Mouse (Mus musculus): ENCODE results near the gene Inka1. TPM values are rescaled to one million over a fixed set of nuclear protein-coding genes. Genes with fewer than 3 reads are reported as not detected.

The Inka1 gene
- polyA plus RNA-seq, 1 experiment from 2014 or later = 22.8 TPM

DNA sequence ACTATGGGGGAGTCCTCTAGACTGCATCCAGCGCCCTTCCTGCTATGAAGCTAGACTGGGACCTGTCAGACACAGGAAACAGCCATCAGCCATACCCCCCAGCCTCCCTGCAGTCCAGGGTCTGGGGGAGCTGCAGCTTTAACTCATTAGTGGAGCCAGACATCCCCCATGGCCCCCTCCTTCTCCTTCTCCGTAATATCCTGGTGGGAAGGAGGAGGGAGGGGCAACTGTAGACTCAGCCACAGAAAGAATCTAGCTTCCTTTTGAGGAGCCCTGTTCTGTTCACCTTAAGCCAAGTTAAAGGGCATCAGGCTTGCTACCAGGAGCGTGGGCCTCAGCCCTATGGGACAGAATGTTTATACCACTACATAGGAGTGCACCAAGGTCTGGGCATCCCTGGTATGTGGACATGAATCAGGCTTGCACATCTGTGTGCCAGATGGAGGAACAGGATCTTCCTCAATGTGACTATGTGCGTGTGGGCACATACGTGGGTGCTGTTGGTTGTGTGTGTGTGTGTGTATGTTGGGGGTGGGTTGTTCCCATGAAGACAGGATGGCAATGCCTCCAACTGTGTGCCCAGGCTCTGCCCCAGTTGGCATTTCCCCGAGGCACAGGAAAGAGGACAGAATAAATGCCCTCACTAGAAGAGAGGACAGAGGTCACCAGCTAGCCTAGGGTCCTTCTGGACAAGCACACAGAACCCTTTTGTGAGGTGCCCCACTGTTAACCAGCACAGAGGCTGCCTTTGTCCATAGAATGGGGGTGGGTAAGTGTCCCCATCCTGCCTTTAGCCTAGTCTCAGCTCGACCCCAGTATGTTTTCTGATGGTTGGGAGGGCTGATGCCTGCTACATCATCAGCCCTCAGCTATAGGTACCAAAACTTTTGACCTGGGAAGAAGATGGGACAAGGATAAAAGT lies 3.7 kb downstream of the Inka1 start:
- no peak overlapping the region for H3K4me3 ChIP-seq (ENCODE audit: low read depth, low read length)
- H3K4me1 ChIP-seq (replicated peaks; ENCODE audit: control insufficient read depth, insufficient read depth, low read length) = peaks cover 11% of the 10 kb centered on the region; the same call in 1 of the 2 replicates
- DNase-seq (ENCODE audit: low spot score) = no peak
- peak overlapping the region; percentile 62 for H3K27ac ChIP-seq (ENCODE audit: low read depth, low read length)
- no peak for ATAC-seq (replicated peaks; ENCODE audit: low FRiP score)
- H3K9ac ChIP-seq (ENCODE audit: low read length) = no peak overlapping the region; the same call in 1 of the 2 replicates
- no peaks in the 10 kb centered on the region for H3K9me3 ChIP-seq (ENCODE audit: control insufficient read depth, low read length)
- H3K36me3 ChIP-seq (ENCODE audit: control insufficient read depth, insufficient read depth, low read length) = no peaks in the 10 kb centered on the region
- peaks cover 15% of the 10 kb centered on the region for H3K27me3 ChIP-seq (ENCODE audit: control insufficient read depth, insufficient read depth, low read length)
- H3K4me2 ChIP-seq (ENCODE audit: low read depth, low read length, severe bottlenecking) = no peak overlapping the region; the same call in 1 of the 2 replicates
- WGBS = 60% methylated on average over 7 of the region's 7 CpGs

DNA sequence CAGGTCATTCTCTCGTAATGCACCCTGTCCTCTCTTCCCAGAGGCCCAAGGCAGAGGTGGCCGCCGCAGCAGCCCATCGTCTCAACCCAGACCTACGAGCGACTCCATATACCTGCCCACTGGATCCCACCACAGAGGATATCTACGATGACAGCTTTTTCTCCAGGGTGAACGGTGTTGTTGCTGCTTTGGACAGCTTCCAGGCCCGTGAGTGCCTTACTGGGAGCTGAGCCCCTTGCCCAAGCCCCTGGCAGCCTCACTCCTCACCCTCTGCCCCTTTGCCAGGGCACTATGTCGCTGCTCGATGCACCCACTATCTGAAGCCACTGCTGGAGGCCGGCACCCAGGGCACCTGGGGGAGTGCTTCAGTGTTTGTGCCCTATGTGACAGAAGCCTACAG lies 6.9 kb downstream of the Inka1 start:
- no peaks in the 10 kb centered on the region for H3K36me3 ChIP-seq (ENCODE audit: control insufficient read depth, insufficient read depth, low read length)
- no peak overlapping the region for H3K27ac ChIP-seq (ENCODE audit: low read depth, low read length)
- no peak overlapping the region for H3K9ac ChIP-seq (ENCODE audit: low read length)
- H3K4me1 ChIP-seq (replicated peaks; ENCODE audit: control insufficient read depth, insufficient read depth, low read length) = peaks cover 5% of the 10 kb centered on the region; the same call in 1 of the 2 replicates
- no peak overlapping the region for H3K4me2 ChIP-seq (ENCODE audit: low read depth, low read length, severe bottlenecking)
- WGBS = 87% methylated on average over 12 of the region's 12 CpGs
- ATAC-seq (replicated peaks; ENCODE audit: low FRiP score) = no peak
- H3K9me3 ChIP-seq (ENCODE audit: control insufficient read depth, low read length) = no peaks in the 10 kb centered on the region
- H3K27me3 ChIP-seq (ENCODE audit: control insufficient read depth, insufficient read depth, low read length) = no peaks in the 10 kb centered on the region
- no peak overlapping the region for H3K4me3 ChIP-seq (ENCODE audit: low read depth, low read length)
- DNase-seq (ENCODE audit: low spot score) = no peak

DNA sequence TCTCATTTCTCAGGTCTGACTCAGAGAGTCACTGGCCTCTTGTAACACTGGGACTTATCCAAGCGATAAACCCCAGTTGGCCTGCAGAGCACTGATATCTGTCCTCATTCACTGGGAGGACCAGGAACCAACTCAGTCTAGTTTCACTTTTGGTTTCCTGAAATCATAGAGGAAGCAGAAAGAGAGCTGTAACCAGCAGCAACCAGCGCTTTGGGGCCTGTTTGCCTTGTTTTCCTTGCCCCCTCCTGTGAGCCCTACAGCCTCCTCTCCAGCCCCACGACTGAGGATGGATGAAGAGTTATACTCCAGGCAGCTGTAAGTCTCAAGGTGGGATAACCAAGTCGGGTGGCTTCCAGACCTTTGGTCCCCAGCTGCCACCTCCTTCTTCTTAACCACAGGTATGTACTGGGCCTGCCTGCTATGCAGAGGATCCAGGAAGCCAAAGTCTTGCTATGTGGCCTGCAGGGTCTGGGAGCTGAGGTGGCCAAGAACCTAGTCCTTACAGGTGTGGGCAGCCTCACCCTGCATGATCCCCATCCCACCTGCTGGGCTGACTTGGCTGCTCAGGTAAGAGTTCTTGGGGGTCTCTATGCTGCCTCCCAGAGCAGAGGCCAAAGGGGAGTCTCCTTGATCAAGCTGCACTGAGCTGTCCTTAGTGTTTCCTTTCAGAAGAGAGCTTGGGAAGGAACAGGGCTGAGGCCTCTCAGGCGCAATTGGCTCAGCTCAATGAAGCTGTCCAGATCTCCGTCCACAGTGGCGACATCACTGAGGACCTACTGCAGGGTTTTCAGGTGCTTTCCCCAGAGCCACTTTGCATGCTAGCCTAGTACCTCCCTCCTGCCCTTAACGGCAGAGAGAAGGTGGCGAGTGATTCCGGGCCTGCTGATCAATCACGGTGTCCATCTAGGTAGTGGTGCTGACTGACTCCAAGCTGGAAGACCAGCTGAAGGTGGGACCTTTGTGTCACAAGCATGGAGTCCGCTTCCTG lies 10.0 kb downstream of the Inka1 start, which contains the start of gene Uba7:
Gene Uba7 (plus strand): TSS at position 107 of the 988 bp plus-strand sequence.
- no peak within 1 kb of the TSS for H3K4me2 ChIP-seq (ENCODE audit: low read depth, low read length, severe bottlenecking)
- H3K9me3 ChIP-seq (ENCODE audit: control insufficient read depth, low read length) = no peaks in the 10 kb centered on the region
- H3K4me1 ChIP-seq (replicated peaks; ENCODE audit: control insufficient read depth, insufficient read depth, low read length) = no peaks in the 10 kb centered on the region
- 78% methylated on average over 12 of the region's 12 CpGs for whole genome bisulfite sequencing
- no peak for ATAC-seq (replicated peaks; ENCODE audit: low FRiP score)
- no peak within 1 kb of the TSS for H3K9ac ChIP-seq (ENCODE audit: low read length)
- no peak for DNase-seq (ENCODE audit: low spot score)
- H3K27me3 ChIP-seq (ENCODE audit: control insufficient read depth, insufficient read depth, low read length) = no peaks in the 10 kb centered on the region
- no peak within 1 kb of the TSS for H3K4me3 ChIP-seq (ENCODE audit: low read depth, low read length)
- H3K36me3 ChIP-seq (ENCODE audit: control insufficient read depth, insufficient read depth, low read length) = peaks cover 3% of the 10 kb centered on the region; the same call in 1 of the 2 replicates
- peak within 1 kb of the TSS; percentile 14; the same call in 1 of the 2 replicates for H3K27ac ChIP-seq (ENCODE audit: low read depth, low read length)

DNA sequence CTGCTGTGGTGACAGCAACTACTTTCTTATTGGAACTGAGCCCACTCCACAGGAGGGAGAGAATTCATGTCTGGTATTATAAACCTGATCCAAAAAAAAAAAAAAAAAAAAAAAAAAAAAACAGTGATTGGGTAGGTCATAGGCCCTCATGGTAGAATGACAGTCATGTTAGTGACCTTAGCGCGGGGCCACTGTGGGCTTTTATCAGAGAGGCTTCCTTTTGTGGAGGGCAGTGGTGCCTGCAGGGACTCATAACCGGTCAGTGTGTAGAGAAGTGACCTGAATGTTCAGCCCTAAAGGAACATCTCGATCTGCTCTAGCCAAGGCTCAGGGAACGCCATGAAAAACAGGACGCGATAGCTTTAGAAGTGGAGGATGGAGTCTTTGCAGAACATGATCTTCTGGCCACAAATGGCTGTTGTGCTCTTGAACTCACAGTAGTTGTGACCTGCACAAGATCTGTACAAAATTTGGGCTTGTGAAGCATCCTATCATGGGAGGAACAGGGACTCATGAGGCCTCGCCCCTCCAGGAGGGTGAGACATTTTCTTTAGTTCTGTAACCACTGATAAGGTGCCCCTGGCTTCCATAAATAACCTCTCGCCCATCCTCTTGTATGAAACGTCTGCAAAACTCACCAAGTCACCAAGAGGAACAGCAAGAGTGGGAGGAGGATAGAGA lies 11.0 kb downstream of the Inka1 start:
- peak overlapping the region; percentile 14; the same call in 1 of the 2 replicates for H3K27ac ChIP-seq (ENCODE audit: low read depth, low read length)
- no peak for DNase-seq (ENCODE audit: low spot score)
- peaks cover 5% of the 10 kb centered on the region; the same call in 1 of the 2 replicates for H3K36me3 ChIP-seq (ENCODE audit: control insufficient read depth, insufficient read depth, low read length)
- H3K4me3 ChIP-seq (ENCODE audit: low read depth, low read length) = no peak overlapping the region
- H3K27me3 ChIP-seq (ENCODE audit: control insufficient read depth, insufficient read depth, low read length) = no peaks in the 10 kb centered on the region
- H3K9ac ChIP-seq (ENCODE audit: low read length) = no peak overlapping the region
- ATAC-seq (replicated peaks; ENCODE audit: low FRiP score) = no peak
- H3K9me3 ChIP-seq (ENCODE audit: control insufficient read depth, low read length) = no peaks in the 10 kb centered on the region
- WGBS = 85% methylated on average over 10 of the region's 10 CpGs
- H3K4me1 ChIP-seq (replicated peaks; ENCODE audit: control insufficient read depth, insufficient read depth, low read length) = no peaks in the 10 kb centered on the region
- H3K4me2 ChIP-seq (ENCODE audit: low read depth, low read length, severe bottlenecking) = no peak overlapping the region

DNA sequence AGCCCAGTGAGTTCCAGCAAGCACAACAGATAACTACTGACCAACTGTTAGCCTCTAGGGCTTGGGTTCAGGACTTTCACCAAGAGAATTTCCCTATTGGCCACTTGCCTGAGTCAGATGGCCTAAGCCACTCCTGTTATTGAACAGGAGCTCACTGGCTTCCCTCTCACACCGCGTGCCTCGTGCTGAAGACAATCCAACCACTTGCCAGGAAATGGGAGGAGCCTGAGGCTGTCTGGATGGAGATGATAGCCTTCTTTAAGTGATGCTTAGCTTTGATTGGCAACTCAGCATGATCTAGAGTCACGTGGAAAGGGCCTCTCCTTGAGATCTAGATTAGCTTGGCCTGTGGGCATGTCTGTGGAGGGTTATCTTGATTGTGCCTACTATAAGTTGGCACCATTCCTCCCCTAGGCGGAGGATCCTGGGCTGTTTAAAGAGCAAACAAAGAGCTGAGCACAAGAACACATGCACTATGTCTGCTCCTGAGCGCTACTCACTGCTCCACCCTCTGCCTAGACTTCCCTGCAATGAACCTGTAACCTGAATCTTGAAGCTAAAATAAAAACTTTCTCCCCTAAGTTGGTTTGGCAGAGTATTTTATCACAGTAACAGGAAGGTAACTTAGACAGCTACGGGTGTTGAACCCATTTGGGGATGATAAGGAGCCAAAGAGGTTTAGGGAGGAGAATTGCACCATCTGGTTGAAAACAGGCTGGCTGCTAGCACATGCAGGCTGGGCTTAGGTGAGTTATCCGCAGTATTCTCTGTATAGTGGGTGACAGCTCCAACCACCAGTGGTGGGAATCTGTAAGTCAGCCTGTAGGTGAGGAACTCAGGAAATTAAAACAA lies 13.8 kb downstream of the Inka1 start:
- ATAC-seq (replicated peaks; ENCODE audit: low FRiP score) = no peak
- peaks cover 5% of the 10 kb centered on the region; the same call in 1 of the 2 replicates for H3K36me3 ChIP-seq (ENCODE audit: control insufficient read depth, insufficient read depth, low read length)
- no peak overlapping the region for H3K4me2 ChIP-seq (ENCODE audit: low read depth, low read length, severe bottlenecking)
- no peak for DNase-seq (ENCODE audit: low spot score)
- H3K4me1 ChIP-seq (replicated peaks; ENCODE audit: control insufficient read depth, insufficient read depth, low read length) = no peaks in the 10 kb centered on the region
- no peak overlapping the region for H3K9ac ChIP-seq (ENCODE audit: low read length)
- no peaks in the 10 kb centered on the region for H3K27me3 ChIP-seq (ENCODE audit: control insufficient read depth, insufficient read depth, low read length)
- H3K9me3 ChIP-seq (ENCODE audit: control insufficient read depth, low read length) = no peaks in the 10 kb centered on the region
- no peak overlapping the region for H3K4me3 ChIP-seq (ENCODE audit: low read depth, low read length)
- WGBS = 85% methylated on average over 8 of the region's 8 CpGs
- H3K27ac ChIP-seq (ENCODE audit: low read depth, low read length) = no peak overlapping the region

DNA sequence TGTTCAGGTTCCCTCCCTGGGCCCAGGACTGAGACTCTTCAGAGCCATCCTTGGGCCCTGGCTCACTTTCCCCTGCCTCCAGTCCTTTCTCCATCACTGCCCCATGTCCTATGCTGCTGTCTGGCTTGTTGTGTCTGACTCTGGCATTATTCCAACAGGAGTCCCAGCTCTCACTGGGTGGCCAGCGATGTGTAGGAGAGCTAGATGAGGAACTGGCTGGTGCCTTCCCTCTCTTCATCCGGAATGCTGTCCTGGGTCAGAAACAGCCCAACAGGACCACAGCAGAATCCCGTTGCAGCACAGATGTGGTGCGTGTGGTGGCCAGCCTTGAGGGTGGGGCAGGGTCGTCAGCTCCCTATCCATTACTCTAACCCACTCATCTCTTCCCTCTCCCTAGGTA lies 15.4 kb downstream of the Inka1 start:
- Histone ChIP-seq H3K27ac (ENCODE audit: low read depth, low read length) (no peak overlapping the region), H3K9ac (ENCODE audit: low read length) (no peak overlapping the region), H3K4me1 (replicated peaks; ENCODE audit: control insufficient read depth, insufficient read depth, low read length) (no peaks in the 10 kb centered on the region), H3K27me3 (ENCODE audit: control insufficient read depth, insufficient read depth, low read length) (no peaks in the 10 kb centered on the region), H3K4me3 (ENCODE audit: low read depth, low read length) (no peak overlapping the region), H3K4me2 (ENCODE audit: low read depth, low read length, severe bottlenecking) (no peak overlapping the region), H3K36me3 (ENCODE audit: control insufficient read depth, insufficient read depth, low read length) (peaks cover 5% of the 10 kb centered on the region; the same call in 1 of the 2 replicates), H3K9me3 (ENCODE audit: control insufficient read depth, low read length) (no peaks in the 10 kb centered on the region)
- 93% methylated on average over 5 of the region's 5 CpGs for WGBS
- no peak for DNase-seq (ENCODE audit: low spot score)
- ATAC-seq (replicated peaks; ENCODE audit: low FRiP score) = no peak

GRCm38 (mm10) chr9:107968531-107968930 lies 17.1 kb downstream of the Inka1 start:
- H3K4me1 ChIP-seq (replicated peaks; ENCODE audit: control insufficient read depth, insufficient read depth, low read length) = no peaks in the 10 kb centered on the region
- DNase-seq (ENCODE audit: low spot score) = no peak
- H3K9me3 ChIP-seq (ENCODE audit: control insufficient read depth, low read length) = no peaks in the 10 kb centered on the region
- no peak for ATAC-seq (replicated peaks; ENCODE audit: low FRiP score)
- H3K27ac ChIP-seq (ENCODE audit: low read depth, low read length) = no peak overlapping the region
- no peaks in the 10 kb centered on the region for H3K27me3 ChIP-seq (ENCODE audit: control insufficient read depth, insufficient read depth, low read length)
- H3K9ac ChIP-seq (ENCODE audit: low read length) = no peak overlapping the region
- peaks cover 5% of the 10 kb centered on the region; the same call in 1 of the 2 replicates for H3K36me3 ChIP-seq (ENCODE audit: control insufficient read depth, insufficient read depth, low read length)
- WGBS = 92% methylated on average over 7 of the region's 7 CpGs
- no peak overlapping the region for H3K4me3 ChIP-seq (ENCODE audit: low read depth, low read length)
- no peak overlapping the region for H3K4me2 ChIP-seq (ENCODE audit: low read depth, low read length, severe bottlenecking)

Measured in forebrain, embryonic 11.5 days (tissue).